Mouse (Mus musculus): Measurements from ENCODE around the gene Slc6a9. TPM values are rescaled to one million over a fixed set of nuclear protein-coding genes. Genes with fewer than 3 reads are reported as not detected.

Slc6a9 gene
- polyA plus RNA-seq, 1 experiment from 2014 or later, result 8.9 TPM

DNA sequence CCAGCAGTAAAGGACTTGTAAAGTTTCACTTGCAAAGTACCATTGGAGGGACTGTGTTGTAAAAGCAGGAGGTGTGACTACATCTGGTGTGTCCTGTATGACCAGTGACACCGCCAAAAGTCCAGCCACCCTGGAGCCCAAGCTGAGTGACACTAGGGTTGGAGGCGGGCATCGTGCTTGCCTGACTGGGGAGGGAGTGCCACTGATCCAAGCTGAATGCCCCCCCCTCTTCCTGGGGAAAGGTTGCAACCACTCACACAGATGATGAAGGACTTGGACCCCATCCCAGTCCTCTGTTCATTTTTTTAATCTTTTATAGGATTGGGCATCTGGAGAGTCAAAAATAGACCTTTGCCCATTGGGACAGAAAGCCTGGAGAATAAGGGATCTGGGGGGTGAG is 7.3 kb downstream of the Slc6a9 start:
- Histone ChIP-seq H3K9ac (no peak overlapping the region), H3K36me3 (no peaks in the 10 kb centered on the region), H3K4me1 (peaks cover 15% of the 10 kb centered on the region), H3K27me3 (no peaks in the 10 kb centered on the region), H3K4me3 (no peak overlapping the region), H3K27ac (no peak overlapping the region), H3K9me3 (no peaks in the 10 kb centered on the region), H3K4me2 (no peak overlapping the region)
- ATAC-seq (ENCODE audit: borderline replicate concordance, extremely low read depth, low FRiP score, low TSS enrichment), result no peak
- 72% methylated on average over 3 of the region's 3 CpGs for WGBS

DNA sequence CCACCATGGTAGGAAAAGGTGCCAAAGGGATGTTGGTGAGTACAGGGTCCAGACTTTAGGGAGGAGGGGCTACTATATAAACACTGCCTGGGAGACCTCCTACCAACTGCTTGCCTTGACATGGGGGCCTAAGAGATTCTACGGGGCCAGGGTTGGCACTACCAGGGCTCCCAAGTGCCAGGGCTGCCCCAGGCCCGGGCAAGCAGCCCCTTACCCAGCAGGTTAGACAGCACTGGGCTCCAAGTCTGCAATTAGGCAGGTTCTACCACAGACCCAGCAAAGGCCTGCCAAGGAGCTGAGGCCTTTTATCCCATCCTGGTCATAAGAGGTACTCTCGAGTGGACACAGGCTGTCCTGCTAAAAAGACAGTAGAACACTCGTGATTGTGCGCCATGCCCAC is 8.8 kb downstream of the Slc6a9 start:
- ATAC-seq (ENCODE audit: borderline replicate concordance, extremely low read depth, low FRiP score, low TSS enrichment), result no peak
- Histone ChIP-seq H3K9me3 (no peaks in the 10 kb centered on the region), H3K4me2 (no peak overlapping the region), H3K27ac (no peak overlapping the region), H3K36me3 (no peaks in the 10 kb centered on the region), H3K4me1 (peaks cover 10% of the 10 kb centered on the region; the same call in 1 of the 2 replicates), H3K9ac (no peak overlapping the region), H3K4me3 (no peak overlapping the region), H3K27me3 (no peaks in the 10 kb centered on the region)
- WGBS, result 85% methylated on average over 5 of the region's 5 CpGs

GRCm38 (mm10) chr4:117844467-117844866 is 10.2 kb downstream of the Slc6a9 start:
- Histone ChIP-seq H3K9me3 (no peaks in the 10 kb centered on the region), H3K4me3 (no peak overlapping the region), H3K4me1 (peaks cover 10% of the 10 kb centered on the region; the same call in 1 of the 2 replicates), H3K9ac (no peak overlapping the region), H3K27me3 (no peaks in the 10 kb centered on the region), H3K27ac (no peak overlapping the region), H3K4me2 (no peak overlapping the region), H3K36me3 (no peaks in the 10 kb centered on the region)
- 80% methylated on average over 5 of the region's 5 CpGs for WGBS
- no peak for ATAC-seq (ENCODE audit: borderline replicate concordance, extremely low read depth, low FRiP score, low TSS enrichment)

GRCm38 (mm10) chr4:117845316-117845715 is 11.0 kb downstream of the Slc6a9 start:
- Histone ChIP-seq H3K9ac (no peak overlapping the region), H3K4me1 (peaks cover 9% of the 10 kb centered on the region; the same call in 1 of the 2 replicates), H3K27ac (no peak overlapping the region), H3K9me3 (no peaks in the 10 kb centered on the region), H3K4me3 (no peak overlapping the region), H3K27me3 (no peaks in the 10 kb centered on the region), H3K4me2 (no peak overlapping the region), H3K36me3 (no peaks in the 10 kb centered on the region)
- ATAC-seq (ENCODE audit: borderline replicate concordance, extremely low read depth, low FRiP score, low TSS enrichment), result no peak
- WGBS, result 87% methylated on average over 11 of the region's 11 CpGs

DNA sequence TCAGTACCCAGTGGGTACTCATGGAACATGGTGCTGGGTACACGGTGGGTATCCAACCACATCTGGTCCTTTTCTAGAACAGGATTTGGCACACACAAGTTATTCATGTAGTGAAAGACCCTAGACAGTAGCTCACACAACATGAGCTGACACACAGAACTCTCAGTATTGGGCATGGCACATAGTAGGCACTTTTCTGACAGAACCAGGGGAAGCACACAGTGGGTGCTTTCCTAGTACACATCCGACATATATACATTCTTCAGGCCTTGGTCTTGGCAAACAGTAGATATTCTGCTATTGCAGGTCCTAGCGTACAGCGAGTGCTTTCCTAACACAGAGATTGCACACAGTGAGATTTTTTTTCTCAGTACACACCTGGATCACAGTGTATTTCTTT is 12.0 kb downstream of the Slc6a9 start:
- H3K9ac ChIP-seq, result no peak overlapping the region
- 94% methylated on average over 4 of the region's 4 CpGs for whole genome bisulfite sequencing
- H3K4me3 ChIP-seq, result no peak overlapping the region
- no peak overlapping the region for H3K4me2 ChIP-seq
- no peak for ATAC-seq (ENCODE audit: borderline replicate concordance, extremely low read depth, low FRiP score, low TSS enrichment)
- H3K4me1 ChIP-seq, result 0 out of 2 replicates have a peak, but pooled peaks cover 5% of the 10 kb centered on the region
- no peaks in the 10 kb centered on the region for H3K36me3 ChIP-seq
- no peaks in the 10 kb centered on the region for H3K9me3 ChIP-seq
- H3K27me3 ChIP-seq, result no peaks in the 10 kb centered on the region
- no peak overlapping the region for H3K27ac ChIP-seq

DNA sequence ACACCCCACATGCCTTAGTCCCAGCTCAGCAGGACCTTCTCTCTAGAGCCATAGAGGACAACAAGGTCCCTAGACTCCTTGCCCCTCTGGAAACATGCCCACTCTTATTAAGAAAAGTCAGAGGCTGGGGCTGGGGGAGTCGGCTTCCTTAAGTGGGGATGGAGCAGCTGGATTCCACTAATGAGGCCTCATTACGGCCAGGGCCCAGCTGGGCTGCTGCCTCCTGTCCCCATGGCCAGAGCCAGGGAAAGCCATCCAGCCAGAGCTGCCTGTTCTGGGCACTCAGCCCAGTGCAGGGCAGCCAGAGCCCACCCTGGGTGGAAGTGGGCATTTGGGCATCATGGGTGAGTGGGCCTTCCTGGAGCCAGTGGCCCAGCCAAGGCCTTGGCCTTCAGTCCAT is 12.7 kb downstream of the Slc6a9 start:
- Histone ChIP-seq H3K9ac (no peak overlapping the region), H3K4me1 (0 out of 2 replicates have a peak, but pooled peaks cover 5% of the 10 kb centered on the region), H3K9me3 (no peaks in the 10 kb centered on the region), H3K4me3 (no peak overlapping the region), H3K27me3 (no peaks in the 10 kb centered on the region), H3K36me3 (no peaks in the 10 kb centered on the region), H3K27ac (0 out of 2 replicates have a peak overlapping the region, but pooled peaks have one; percentile 36), H3K4me2 (no peak overlapping the region)
- ATAC-seq (ENCODE audit: borderline replicate concordance, extremely low read depth, low FRiP score, low TSS enrichment), result peak; percentile 25; the same call in 1 of the 2 replicates
- WGBS, result 48% methylated on average over 2 of the region's 2 CpGs

DNA sequence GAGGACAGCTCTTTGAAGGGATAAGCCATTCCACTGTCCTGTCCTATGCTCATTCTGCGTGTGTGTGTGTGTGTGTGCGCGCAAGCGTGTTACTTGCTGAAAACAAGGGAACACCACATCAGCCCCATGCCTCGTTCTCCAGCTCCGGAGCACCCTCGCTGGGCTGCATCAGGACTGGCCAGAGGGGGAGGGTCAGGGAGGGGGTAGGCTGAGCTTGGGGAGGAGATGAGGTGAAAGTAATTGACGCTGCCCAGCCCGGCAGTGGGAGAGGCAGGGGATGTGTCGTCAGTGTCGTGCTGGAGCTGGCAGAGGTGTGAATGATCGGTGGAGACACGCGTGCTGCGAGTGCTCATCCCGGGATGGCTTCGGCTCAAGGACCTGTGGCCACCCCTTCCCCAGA is 14.8 kb downstream of the Slc6a9 start:
- Histone ChIP-seq H3K27ac (no peak overlapping the region), H3K4me3 (no peak overlapping the region), H3K4me1 (0 out of 2 replicates have a peak, but pooled peaks cover 5% of the 10 kb centered on the region), H3K36me3 (no peaks in the 10 kb centered on the region), H3K9me3 (no peaks in the 10 kb centered on the region), H3K9ac (no peak overlapping the region), H3K4me2 (no peak overlapping the region), H3K27me3 (no peaks in the 10 kb centered on the region)
- whole genome bisulfite sequencing, result 52% methylated on average over 17 of the region's 17 CpGs
- ATAC-seq (ENCODE audit: borderline replicate concordance, extremely low read depth, low FRiP score, low TSS enrichment), result no peak

- H3K36me3 ChIP-seq, result no peaks in the 10 kb centered on the region
- no peak for ATAC-seq (ENCODE audit: borderline replicate concordance, extremely low read depth, low FRiP score, low TSS enrichment)
- no peak overlapping the region for H3K4me2 ChIP-seq
- H3K27me3 ChIP-seq, result no peaks in the 10 kb centered on the region
- WGBS, result 79% methylated on average over 5 of the region's 5 CpGs
- H3K4me3 ChIP-seq, result no peak overlapping the region
- H3K27ac ChIP-seq, result no peak overlapping the region
- H3K9me3 ChIP-seq, result no peaks in the 10 kb centered on the region
- no peak overlapping the region for H3K9ac ChIP-seq
- H3K4me1 ChIP-seq, result 0 out of 2 replicates have a peak, but pooled peaks cover 5% of the 10 kb centered on the region
Measured at GRCm38 (mm10) chr4:117849506-117849905, 15.2 kb downstream of the Slc6a9 start.

GRCm38 (mm10) chr4:117850176-117850575 is 15.9 kb downstream of the Slc6a9 start:
- Histone ChIP-seq H3K9ac (no peak overlapping the region), H3K27me3 (no peaks in the 10 kb centered on the region), H3K36me3 (no peaks in the 10 kb centered on the region), H3K27ac (no peak overlapping the region), H3K4me1 (0 out of 2 replicates have a peak, but pooled peaks cover 8% of the 10 kb centered on the region), H3K4me3 (no peak overlapping the region), H3K9me3 (no peaks in the 10 kb centered on the region), H3K4me2 (no peak overlapping the region)
- 81% methylated on average over 7 of the region's 7 CpGs for WGBS
- no peak for ATAC-seq (ENCODE audit: borderline replicate concordance, extremely low read depth, low FRiP score, low TSS enrichment)

- no peak overlapping the region for H3K4me3 ChIP-seq
- H3K27ac ChIP-seq, result no peak overlapping the region
- H3K4me2 ChIP-seq, result no peak overlapping the region
- no peaks in the 10 kb centered on the region for H3K9me3 ChIP-seq
- H3K36me3 ChIP-seq, result no peaks in the 10 kb centered on the region
- ATAC-seq (ENCODE audit: borderline replicate concordance, extremely low read depth, low FRiP score, low TSS enrichment), result no peak
- WGBS, result 68% methylated on average over 7 of the region's 7 CpGs
- H3K4me1 ChIP-seq, result 0 out of 2 replicates have a peak, but pooled peaks cover 10% of the 10 kb centered on the region
- H3K27me3 ChIP-seq, result no peaks in the 10 kb centered on the region
- H3K9ac ChIP-seq, result no peak overlapping the region
Measured at GRCm38 (mm10) chr4:117850871-117851270, 16.6 kb downstream of the Slc6a9 start.

DNA sequence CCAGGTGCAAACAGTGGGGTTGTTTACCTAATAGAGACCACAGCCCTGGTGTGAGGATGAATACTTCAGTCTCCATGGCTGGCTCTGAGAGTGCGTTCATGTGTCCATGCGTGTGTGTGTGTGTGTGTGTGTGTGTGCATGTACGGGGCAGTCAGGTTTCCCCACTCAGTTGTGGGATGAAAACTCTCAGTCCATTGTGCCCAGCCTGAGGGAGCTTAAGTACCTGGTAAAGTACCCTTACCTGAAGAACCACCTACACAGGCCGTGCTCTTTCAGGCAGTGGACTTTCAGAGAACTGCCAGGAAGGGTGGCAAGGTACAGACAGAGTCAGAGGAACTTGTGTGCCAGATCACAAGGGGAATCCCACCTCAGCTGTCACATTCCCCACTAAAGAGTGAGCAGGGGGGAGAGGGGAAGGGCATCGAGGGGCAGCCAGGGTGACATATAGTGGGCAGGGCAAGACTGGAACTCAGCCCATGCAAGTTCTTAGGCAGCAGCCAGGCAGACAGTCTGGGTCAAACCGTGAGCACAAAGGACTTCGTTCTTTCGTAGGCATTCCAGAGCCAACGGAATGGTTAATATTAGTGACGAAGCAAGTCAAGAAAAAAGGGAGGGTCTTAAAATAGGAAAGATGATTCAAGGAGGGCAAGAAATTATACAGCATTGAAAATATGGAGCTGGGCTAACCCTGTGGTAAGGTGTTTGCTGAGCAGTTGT is 18.0 kb downstream of the Slc6a9 start:
- H3K4me3 ChIP-seq, result no peak overlapping the region
- 75% methylated on average over 10 of the region's 10 CpGs for WGBS
- H3K4me2 ChIP-seq, result no peak overlapping the region
- no peak overlapping the region for H3K9ac ChIP-seq
- H3K4me1 ChIP-seq, result 0 out of 2 replicates have a peak, but pooled peaks cover 7% of the 10 kb centered on the region
- no peaks in the 10 kb centered on the region for H3K36me3 ChIP-seq
- no peak overlapping the region for H3K27ac ChIP-seq
- no peaks in the 10 kb centered on the region for H3K9me3 ChIP-seq
- ATAC-seq (ENCODE audit: borderline replicate concordance, extremely low read depth, low FRiP score, low TSS enrichment), result no peak
- H3K27me3 ChIP-seq, result no peaks in the 10 kb centered on the region

- ATAC-seq (ENCODE audit: borderline replicate concordance, extremely low read depth, low FRiP score, low TSS enrichment), result no peak
- Histone ChIP-seq H3K4me3 (no peak overlapping the region), H3K27me3 (no peaks in the 10 kb centered on the region), H3K36me3 (no peaks in the 10 kb centered on the region), H3K9me3 (no peaks in the 10 kb centered on the region), H3K9ac (no peak overlapping the region), H3K4me1 (0 out of 2 replicates have a peak, but pooled peaks cover 5% of the 10 kb centered on the region), H3K27ac (no peak overlapping the region), H3K4me2 (no peak overlapping the region)
- 44% methylated on average over 9 of the region's 9 CpGs for WGBS
Measured at GRCm38 (mm10) chr4:117855146-117855545, 20.8 kb downstream of the Slc6a9 start.

All from lung, embryonic 15.5 days (tissue).